Mouse (Mus musculus): Measurements from ENCODE around the gene Hvcn1. TPM values are rescaled to one million over a fixed set of nuclear protein-coding genes. Genes with fewer than 3 reads are reported as not detected.

The Hvcn1 gene
- polyA plus RNA-seq, 1 experiment, result 54.3 TPM

DNA sequence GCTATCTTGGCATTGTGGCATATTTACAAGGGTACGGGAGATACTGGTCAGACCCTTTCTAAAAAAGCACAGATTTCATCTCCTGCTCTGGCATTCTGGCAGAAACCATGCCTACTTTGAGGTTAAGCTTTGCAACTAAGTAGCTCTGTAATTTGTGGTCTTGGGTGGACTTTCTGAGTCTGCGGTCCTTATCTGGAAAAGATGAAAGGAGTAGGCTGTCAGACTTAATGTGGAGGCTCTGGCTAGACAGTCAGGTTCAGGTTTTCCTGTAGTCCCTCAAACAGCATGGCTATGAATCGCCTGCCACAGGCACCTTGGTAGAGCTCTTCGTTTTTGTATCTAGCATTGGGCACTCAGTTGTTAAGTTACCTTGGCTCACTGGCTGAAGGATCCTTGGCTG is 80.4 kb downstream of the Hvcn1 start:
- no peak for TF ChIP-seq CTCF (IDR thresholded peaks at IDR 0.05; ENCODE audit: low read depth, low read length)
- no peak for TF ChIP-seq POLR2A (IDR thresholded peaks at IDR 0.05; ENCODE audit: borderline replicate concordance, low read depth, low read length)
- Histone ChIP-seq H3K27ac (ENCODE audit: insufficient read depth, low read depth, low read length) (no peak overlapping the region), H3K4me1 (ENCODE audit: control insufficient read depth, insufficient read depth, low read length) (peaks cover 22% of the 10 kb centered on the region), H3K4me3 (ENCODE audit: insufficient read depth, low read length) (no peak overlapping the region)

DNA sequence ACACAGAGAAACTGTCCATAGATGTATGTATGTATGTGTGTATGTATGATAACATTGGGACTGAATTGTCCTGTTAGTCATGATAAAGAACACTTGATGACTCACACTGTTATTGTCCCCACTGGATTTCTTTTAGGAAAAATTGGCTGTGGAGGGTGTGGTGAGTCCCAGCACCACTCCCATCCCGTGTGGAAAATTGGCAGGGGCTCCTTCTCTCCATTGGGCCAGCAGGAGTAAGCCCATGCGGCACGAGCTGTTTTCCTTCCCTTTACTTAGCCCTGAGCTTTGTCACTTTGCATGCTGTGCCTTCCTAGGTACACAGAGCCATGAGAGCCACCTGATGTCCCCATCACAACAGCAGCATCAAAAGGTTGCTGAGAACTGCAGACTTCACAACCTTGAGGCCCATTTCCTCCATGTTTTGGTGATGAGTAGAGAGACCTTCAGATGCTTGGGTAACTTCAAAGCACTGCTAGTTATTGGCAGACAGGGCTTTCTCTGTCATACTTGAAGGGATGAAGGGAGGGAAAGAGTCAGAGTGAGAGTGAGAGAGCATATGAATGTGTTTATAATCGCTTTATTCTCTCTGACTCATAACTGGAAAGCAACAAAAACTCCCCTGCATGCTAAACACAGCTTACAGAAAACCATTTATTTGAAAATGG is 81.7 kb downstream of the Hvcn1 start:
- no peak for TF ChIP-seq POLR2A (IDR thresholded peaks at IDR 0.05; ENCODE audit: borderline replicate concordance, low read depth, low read length)
- TF ChIP-seq CTCF (IDR thresholded peaks at IDR 0.05; ENCODE audit: low read depth, low read length), result no peak
- H3K4me1 ChIP-seq (ENCODE audit: control insufficient read depth, insufficient read depth, low read length), result peaks cover 18% of the 10 kb centered on the region
- no peak overlapping the region for H3K4me3 ChIP-seq (ENCODE audit: insufficient read depth, low read length)
- no peak overlapping the region for H3K27ac ChIP-seq (ENCODE audit: insufficient read depth, low read depth, low read length)

DNA sequence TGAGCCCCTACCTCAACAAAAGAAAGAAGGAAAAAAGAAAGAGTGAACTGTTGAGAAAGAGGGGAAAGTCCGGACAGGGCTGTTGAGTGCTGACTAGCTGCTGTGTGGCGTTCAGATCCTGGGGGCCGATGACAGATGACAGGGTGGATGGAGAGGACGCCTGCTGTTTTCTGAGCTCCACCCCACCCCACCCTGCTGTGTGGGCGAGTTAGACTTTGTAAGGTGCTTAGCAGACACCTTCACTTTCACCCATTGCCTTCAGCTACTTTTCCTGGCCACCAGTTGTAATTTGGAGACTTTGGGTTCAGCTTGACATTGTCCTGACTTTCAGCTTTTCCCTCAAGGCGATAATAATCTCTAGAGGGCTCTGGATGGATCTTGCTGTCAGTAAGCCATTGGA is 84.5 kb downstream of the Hvcn1 start:
- H3K4me1 ChIP-seq (ENCODE audit: control insufficient read depth, insufficient read depth, low read length), result peaks cover 8% of the 10 kb centered on the region
- TF ChIP-seq CTCF (IDR thresholded peaks at IDR 0.05; ENCODE audit: low read depth, low read length) (no peak), POLR2A (IDR thresholded peaks at IDR 0.05; ENCODE audit: borderline replicate concordance, low read depth, low read length) (no peak)
- no peak overlapping the region for H3K27ac ChIP-seq (ENCODE audit: insufficient read depth, low read depth, low read length)
- H3K4me3 ChIP-seq (ENCODE audit: insufficient read depth, low read length), result no peak overlapping the region

Other genes with a start within 250 kb of the Hvcn1 start
- 0.07 TPM in 1 of 2 replicates, not detected in the other for gene Cux2, start 156.7 kb upstream of the Hvcn1 start, polyA plus RNA-seq (2012; ENCODE audit: insufficient read depth, insufficient read length, missing spikeins)
- gene Myl2, start 105.9 kb upstream of the Hvcn1 start, polyA plus RNA-seq (2012; ENCODE audit: insufficient read depth, insufficient read length, missing spikeins), result 3.6 TPM in 1 of 2 replicates, not detected in the other
- gene Ccdc63, start 66.0 kb upstream of the Hvcn1 start, polyA plus RNA-seq (2012; ENCODE audit: insufficient read depth, insufficient read length, missing spikeins), result 1.8 and 2.5 TPM in 2 replicates
- 308 and 336 TPM in 2 replicates for gene Ppp1cc, start 48.5 kb upstream of the Hvcn1 start, polyA plus RNA-seq (2012; ENCODE audit: insufficient read depth, insufficient read length, missing spikeins)
- 13.7 and 15.6 TPM in 2 replicates for gene Tctn1, start 57.7 kb downstream of the Hvcn1 start, polyA plus RNA-seq (2012; ENCODE audit: insufficient read depth, insufficient read length, missing spikeins)
- 12.3 and 13.5 TPM in 2 replicates for gene Pptc7, start 77.6 kb downstream of the Hvcn1 start, polyA plus RNA-seq (2012; ENCODE audit: insufficient read depth, insufficient read length, missing spikeins)
- gene Rad9b, start 147.4 kb downstream of the Hvcn1 start, polyA plus RNA-seq (2012; ENCODE audit: insufficient read depth, insufficient read length, missing spikeins), result 1.9 and 2.6 TPM in 2 replicates
- 123 and 134 TPM in 2 replicates for gene Vps29, start 147.6 kb downstream of the Hvcn1 start, polyA plus RNA-seq (2012; ENCODE audit: insufficient read depth, insufficient read length, missing spikeins)
- gene Gpn3, start 165.1 kb downstream of the Hvcn1 start, polyA plus RNA-seq (2012; ENCODE audit: insufficient read depth, insufficient read length, missing spikeins), result 16.9 and 19.7 TPM in 2 replicates
- 8.3 and 11.5 TPM in 2 replicates for gene Fam216a, start 165.6 kb downstream of the Hvcn1 start, polyA plus RNA-seq (2012; ENCODE audit: insufficient read depth, insufficient read length, missing spikeins)
- 741 and 780 TPM in 2 replicates for gene Arpc3, start 185.1 kb downstream of the Hvcn1 start, polyA plus RNA-seq (2012; ENCODE audit: insufficient read depth, insufficient read length, missing spikeins)
- gene Anapc7, start 214.9 kb downstream of the Hvcn1 start, polyA plus RNA-seq (2012; ENCODE audit: insufficient read depth, insufficient read length, missing spikeins), result 19.6 and 22.2 TPM in 2 replicates